Mouse (Mus musculus) forebrain, embryonic 14.5 days (tissue): Measurements from ENCODE around the gene Kcnd3. TPM values are rescaled to one million over a fixed set of nuclear protein-coding genes. Genes with fewer than 3 reads are reported as not detected.
A peak's percentile ranks its signal among the peaks of the same experiment; 100 is the strongest.

ENCODE experiments used
- ATAC-seq: fragments of 200-750 bp; cut with Nextera tagmentation; 2 replicates; pipeline ENCODE4 v1.8.0; 2017; ENCODE audit warnings: mild to moderate bottlenecking, moderate library complexity
- DNase-seq: peaks from one replicate; pipeline ENCODE4 v3.0.0-alpha.2; 2015; ENCODE audit warnings: low spot score
- H3K27ac ChIP-seq: fragments of 300-500 bp; sonication (generic); 2 replicates; pipeline ENCODE4 v1.5.1; 2014; ENCODE audit warnings: low read depth, mild to moderate bottlenecking, control low read depth, low read length, moderate library complexity
- H3K27me3 ChIP-seq: fragments of 300-500 bp; sonication (generic); replicated peaks from 2 replicates; pipeline ENCODE4 v1.6.1; 2014; ENCODE audit warnings: low read length, control low read depth, mixed read lengths; ENCODE audit not compliant: control insufficient read depth, insufficient read depth
- H3K36me3 ChIP-seq: fragments of 300-500 bp; sonication (generic); 2 replicates; pipeline ENCODE4 v1.6.1; 2014; ENCODE audit warnings: low read length, control low read depth; ENCODE audit not compliant: control insufficient read depth, insufficient read depth
- H3K4me1 ChIP-seq: fragments of 300-500 bp; sonication (generic); 2 replicates; pipeline ENCODE4 v1.6.1; 2014; ENCODE audit warnings: antibody characterized with exemption, low read length, control low read depth; ENCODE audit not compliant: control insufficient read depth, insufficient read depth
- H3K4me2 ChIP-seq: fragments of 300-500 bp; sonication (generic); 2 replicates; pipeline ENCODE4 v1.6.1; 2014; ENCODE audit warnings: mild to moderate bottlenecking, control low read depth, low read length
- H3K4me3 ChIP-seq: fragments of 300-500 bp; sonication (generic); 2 replicates; pipeline ENCODE4 v1.5.1; 2014; ENCODE audit warnings: low read depth, low read length, control low read depth
- H3K9ac ChIP-seq: fragments of 300-500 bp; sonication (generic); 2 replicates; pipeline ENCODE4 v1.6.1; 2014; ENCODE audit warnings: mild to moderate bottlenecking, low read length, control low read depth, moderate library complexity
- H3K9me3 ChIP-seq: fragments of 300-500 bp; sonication (generic); replicated peaks from 2 replicates; pipeline ENCODE4 v1.6.1; 2016; ENCODE audit warnings: low read length, control low read depth, mixed read lengths; ENCODE audit not compliant: control insufficient read depth
- WGBS: fragments of 180-500 bp; shearing (Covaris S2); extraction: QIAGEN DNeasy Blood & Tissue Kit; methylation state at CpG from one replicate; pipeline ENCODE4 v1.1.7; 2014; 5-methylcytosine and 5-hydroxymethylcytosine counted together
- polyA plus RNA-seq: library from polyadenylated mRNA; unstranded; fragments of >200 nt; fragmentation: Nextera tagmentation; extraction: Ambion mirVana; gene quantifications from 2 replicates; pipeline ENCODE4 v1.2.1, GENCODE M21; 2014

Gene Kcnd3
- polyA plus RNA-seq, 1 experiment from 2014 or later: 6.3 TPM

DNA sequence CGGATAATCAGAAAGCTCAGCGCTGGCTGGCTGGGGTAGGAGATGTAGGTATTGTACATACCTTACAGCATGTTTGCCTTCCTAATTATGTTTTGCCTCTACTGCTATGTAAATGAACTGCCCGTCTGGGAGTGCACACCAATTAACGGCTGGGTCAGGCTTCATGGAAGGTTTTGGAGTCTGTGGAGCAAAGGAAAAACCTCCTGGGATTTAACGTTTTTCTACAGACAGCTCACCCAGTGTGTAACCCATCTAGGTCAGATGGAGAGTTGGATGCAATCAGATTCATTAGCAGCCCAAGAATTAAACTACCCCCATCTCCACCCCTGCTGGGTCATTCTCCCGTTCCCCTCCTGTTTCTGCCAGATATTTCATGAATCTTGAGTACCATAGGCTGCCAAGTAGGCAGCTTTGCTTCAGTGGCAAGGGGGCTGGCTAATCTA lies 117.2 kb downstream of the Kcnd3 start:
- peaks cover 48% of the 10 kb centered on the region for H3K4me1 ChIP-seq
- no peak overlapping the region; the same call in 1 of the 2 replicates for H3K4me2 ChIP-seq
- H3K36me3 ChIP-seq: no peaks in the 10 kb centered on the region
- WGBS: 7% methylated on average over 6 of the region's 6 CpGs
- H3K27ac ChIP-seq: peak overlapping the region; percentile 70
- peak; percentile 78 for ATAC-seq
- H3K27me3 ChIP-seq: no peaks in the 10 kb centered on the region
- H3K9ac ChIP-seq: no peak overlapping the region
- peak; percentile 76 for DNase-seq
- no peaks in the 10 kb centered on the region for H3K9me3 ChIP-seq
- no peak overlapping the region for H3K4me3 ChIP-seq

DNA sequence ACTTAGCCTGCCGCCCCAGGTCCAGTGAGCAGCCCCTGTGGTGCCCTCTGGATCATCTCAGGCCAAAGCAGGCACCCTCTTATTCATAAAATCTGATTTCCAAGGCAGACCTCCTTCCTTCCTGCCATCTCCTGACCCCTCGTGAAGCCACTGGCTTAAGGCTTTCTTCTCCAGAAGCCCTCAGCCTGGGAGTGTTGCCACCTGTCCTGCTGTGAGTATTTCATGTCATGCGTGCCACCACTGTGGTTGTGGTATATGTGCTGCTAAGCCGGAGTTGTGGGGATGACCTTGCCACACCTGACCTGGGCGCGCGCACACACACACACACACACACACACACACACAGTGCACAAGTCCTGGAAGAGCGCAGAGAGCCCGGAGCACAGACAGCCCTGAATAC lies 117.8 kb downstream of the Kcnd3 start:
- 76% methylated on average over 9 of the region's 9 CpGs for WGBS
- Histone ChIP-seq H3K27ac (peak overlapping the region; percentile 70; the same call in 1 of the 2 replicates), H3K4me1 (peaks cover 48% of the 10 kb centered on the region)

DNA sequence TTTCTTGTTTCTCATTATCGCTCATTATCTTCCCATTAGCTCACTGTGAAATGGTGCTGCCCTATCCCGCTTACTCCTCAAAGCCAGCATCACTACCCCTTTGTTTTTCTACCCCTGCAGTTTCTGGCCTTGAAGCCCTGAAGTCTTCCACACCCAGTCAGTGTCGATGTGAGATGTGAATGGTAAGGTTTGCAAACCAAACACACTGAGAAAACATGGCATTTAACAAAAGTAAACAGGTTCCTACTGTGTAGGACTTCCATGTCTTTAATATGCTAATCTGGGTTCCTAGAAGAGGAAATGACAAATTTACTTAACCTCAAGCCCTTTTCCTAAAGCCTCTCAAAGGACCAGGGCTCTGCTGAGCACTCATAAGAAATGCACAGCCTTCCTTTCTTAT lies 118.7 kb downstream of the Kcnd3 start:
- H3K9me3 ChIP-seq: no peaks in the 10 kb centered on the region
- H3K4me2 ChIP-seq: no peak overlapping the region
- no peak overlapping the region for H3K4me3 ChIP-seq
- H3K9ac ChIP-seq: no peak overlapping the region
- no peaks in the 10 kb centered on the region for H3K27me3 ChIP-seq
- no peak overlapping the region for H3K27ac ChIP-seq
- DNase-seq (no peak), ATAC-seq (no peak)
- H3K36me3 ChIP-seq: no peaks in the 10 kb centered on the region
- H3K4me1 ChIP-seq: peaks cover 48% of the 10 kb centered on the region
- 48% methylated on average over 3 of the region's 3 CpGs for WGBS

More for the DNA sequence above, 117.8 kb downstream of the Kcnd3 start:
- Histone ChIP-seq H3K9ac (no peak overlapping the region), H3K9me3 (no peaks in the 10 kb centered on the region), H3K4me2 (no peak overlapping the region), H3K4me3 (no peak overlapping the region), H3K36me3 (no peaks in the 10 kb centered on the region), H3K27me3 (no peaks in the 10 kb centered on the region)
- no peak for DNase-seq
- ATAC-seq: peak; percentile 10; the same call in 1 of the 2 replicates

DNA sequence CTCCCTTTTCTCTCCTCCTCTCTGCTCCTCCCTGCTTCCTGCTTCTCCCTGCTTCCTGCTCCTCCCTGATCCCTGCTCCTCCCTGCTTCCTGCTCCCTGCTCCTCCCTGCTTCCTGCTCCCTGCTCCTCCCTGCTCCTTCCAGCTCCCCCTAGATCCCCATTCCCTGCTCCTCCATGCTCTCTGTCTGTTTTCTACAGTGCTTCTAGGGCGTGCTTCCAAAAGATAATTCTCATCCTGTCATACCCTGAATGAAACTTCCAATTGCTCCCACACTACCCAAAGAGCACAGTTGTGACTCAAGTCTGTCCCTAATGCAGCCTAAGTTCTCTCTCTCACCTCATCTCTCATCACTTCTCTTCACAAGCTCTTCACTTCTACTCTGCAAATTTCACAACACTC lies 119.8 kb downstream of the Kcnd3 start:
- no peaks in the 10 kb centered on the region for H3K9me3 ChIP-seq
- H3K27me3 ChIP-seq: no peaks in the 10 kb centered on the region
- no peak for DNase-seq
- no peak for ATAC-seq
- no peak overlapping the region for H3K27ac ChIP-seq
- peaks cover 44% of the 10 kb centered on the region for H3K4me1 ChIP-seq
- H3K4me2 ChIP-seq: no peak overlapping the region
- no peaks in the 10 kb centered on the region for H3K36me3 ChIP-seq
- WGBS: 85% methylated on average over 1 of the region's 1 CpGs
- no peak overlapping the region for H3K4me3 ChIP-seq
- no peak overlapping the region for H3K9ac ChIP-seq

DNA sequence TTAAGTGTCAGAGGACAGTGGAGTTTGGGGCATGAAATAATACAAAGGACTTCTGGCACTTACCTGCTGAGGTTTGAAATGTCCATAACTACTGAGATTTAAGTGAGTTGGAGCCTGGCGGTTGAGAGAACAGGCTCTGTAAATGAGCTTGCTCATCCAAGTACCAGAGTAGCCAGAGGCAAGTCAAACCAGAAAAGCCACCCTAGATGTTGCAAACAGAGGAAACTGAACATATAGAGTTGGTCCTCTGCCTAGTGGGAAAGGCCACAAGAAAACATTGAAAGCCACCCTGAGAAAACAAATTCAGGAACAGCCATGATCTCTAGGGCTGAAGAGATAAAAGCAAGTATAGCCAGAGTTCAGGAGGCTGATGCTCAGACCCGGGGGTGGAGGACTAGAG lies 121.0 kb downstream of the Kcnd3 start:
- no peak overlapping the region for H3K4me3 ChIP-seq
- ATAC-seq (no peak), DNase-seq (no peak)
- H3K9ac ChIP-seq: no peak overlapping the region
- H3K4me1 ChIP-seq: peaks cover 32% of the 10 kb centered on the region
- H3K4me2 ChIP-seq: no peak overlapping the region
- H3K27ac ChIP-seq: no peak overlapping the region
- H3K27me3 ChIP-seq: no peaks in the 10 kb centered on the region
- 94% methylated on average over 2 of the region's 2 CpGs for WGBS
- no peaks in the 10 kb centered on the region for H3K9me3 ChIP-seq
- no peaks in the 10 kb centered on the region for H3K36me3 ChIP-seq

DNA sequence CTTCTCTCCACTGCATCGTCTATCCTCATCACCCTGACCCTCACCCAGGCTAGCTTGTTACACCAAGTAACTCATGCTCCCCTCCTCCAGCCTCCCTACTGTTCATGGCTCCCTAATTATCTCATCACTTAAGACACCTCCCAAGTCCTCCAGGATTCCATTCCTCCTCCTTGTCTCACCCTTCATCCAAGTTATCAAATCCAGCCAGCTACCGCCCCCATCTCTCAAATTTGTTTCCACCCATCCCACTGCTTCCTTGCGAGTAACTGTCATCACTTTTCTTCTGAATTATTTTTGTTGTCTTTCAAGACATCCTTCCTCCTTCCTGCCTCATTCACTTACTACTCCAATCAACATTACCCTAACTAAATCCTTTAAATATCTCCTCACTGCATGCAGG lies 126.2 kb downstream of the Kcnd3 start:
- no peak for ATAC-seq
- no peak for DNase-seq
- no peaks in the 10 kb centered on the region for H3K27me3 ChIP-seq
- H3K4me2 ChIP-seq: no peak overlapping the region
- H3K36me3 ChIP-seq: no peaks in the 10 kb centered on the region
- no peak overlapping the region for H3K27ac ChIP-seq
- no peaks in the 10 kb centered on the region for H3K4me1 ChIP-seq
- no peak overlapping the region for H3K9ac ChIP-seq
- WGBS: 78% methylated on average over 3 of the region's 3 CpGs
- H3K4me3 ChIP-seq: no peak overlapping the region
- no peaks in the 10 kb centered on the region for H3K9me3 ChIP-seq

DNA sequence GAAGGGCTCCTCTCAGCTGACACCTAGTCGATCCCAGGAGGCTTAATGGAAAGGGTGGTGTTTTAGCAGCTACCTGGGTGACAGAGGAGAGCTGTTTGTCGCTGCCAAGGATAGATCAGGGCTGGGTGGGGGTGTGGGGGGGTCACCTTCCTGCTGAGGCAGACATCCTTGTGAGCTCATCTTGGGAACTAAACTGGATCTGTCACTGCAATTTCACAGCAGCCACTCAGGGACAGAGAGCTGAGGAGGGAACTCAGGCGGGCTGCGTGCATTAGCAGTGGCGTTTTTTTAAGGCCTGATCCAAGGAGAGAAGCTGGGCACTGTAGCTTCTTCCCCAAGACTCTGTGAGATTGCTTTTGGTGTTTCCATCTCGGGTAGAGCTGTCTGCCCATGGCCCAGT lies 129.0 kb downstream of the Kcnd3 start:
- Histone ChIP-seq H3K27me3 (no peaks in the 10 kb centered on the region), H3K36me3 (no peaks in the 10 kb centered on the region), H3K27ac (no peak overlapping the region), H3K9ac (no peak overlapping the region), H3K9me3 (no peaks in the 10 kb centered on the region), H3K4me1 (peaks cover 5% of the 10 kb centered on the region), H3K4me3 (no peak overlapping the region), H3K4me2 (no peak overlapping the region)
- ATAC-seq: no peak
- 78% methylated on average over 6 of the region's 6 CpGs for WGBS
- no peak for DNase-seq

DNA sequence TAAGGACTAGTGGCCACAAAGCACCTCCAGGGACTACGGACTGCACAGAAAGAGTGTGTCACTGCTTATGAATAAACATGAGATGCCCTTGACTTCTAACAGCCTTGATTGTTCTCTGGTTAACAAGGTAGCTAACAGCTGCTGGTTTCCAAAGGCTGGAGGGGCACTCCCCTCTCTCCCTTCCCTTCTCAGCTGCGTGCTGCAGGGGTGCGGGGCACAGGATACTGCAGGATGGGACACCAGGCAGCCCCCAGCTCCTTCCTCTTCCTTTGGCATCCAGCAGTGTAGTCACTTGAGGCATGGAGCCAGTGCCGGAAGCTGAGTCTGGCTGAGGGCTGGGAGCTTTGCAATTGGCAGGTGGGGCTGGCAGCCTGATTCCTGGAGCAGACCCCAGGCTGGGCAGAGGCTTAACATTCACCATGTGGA lies 133.6 kb downstream of the Kcnd3 start:
- Histone ChIP-seq H3K27ac (no peak overlapping the region), H3K9ac (no peak overlapping the region), H3K9me3 (no peaks in the 10 kb centered on the region), H3K4me1 (peaks cover 20% of the 10 kb centered on the region), H3K27me3 (no peaks in the 10 kb centered on the region), H3K4me2 (no peak overlapping the region), H3K4me3 (no peak overlapping the region), H3K36me3 (no peaks in the 10 kb centered on the region)
- ATAC-seq (peak; percentile 63), DNase-seq (peak; percentile 66)
- WGBS: 8% methylated on average over 4 of the region's 4 CpGs

DNA sequence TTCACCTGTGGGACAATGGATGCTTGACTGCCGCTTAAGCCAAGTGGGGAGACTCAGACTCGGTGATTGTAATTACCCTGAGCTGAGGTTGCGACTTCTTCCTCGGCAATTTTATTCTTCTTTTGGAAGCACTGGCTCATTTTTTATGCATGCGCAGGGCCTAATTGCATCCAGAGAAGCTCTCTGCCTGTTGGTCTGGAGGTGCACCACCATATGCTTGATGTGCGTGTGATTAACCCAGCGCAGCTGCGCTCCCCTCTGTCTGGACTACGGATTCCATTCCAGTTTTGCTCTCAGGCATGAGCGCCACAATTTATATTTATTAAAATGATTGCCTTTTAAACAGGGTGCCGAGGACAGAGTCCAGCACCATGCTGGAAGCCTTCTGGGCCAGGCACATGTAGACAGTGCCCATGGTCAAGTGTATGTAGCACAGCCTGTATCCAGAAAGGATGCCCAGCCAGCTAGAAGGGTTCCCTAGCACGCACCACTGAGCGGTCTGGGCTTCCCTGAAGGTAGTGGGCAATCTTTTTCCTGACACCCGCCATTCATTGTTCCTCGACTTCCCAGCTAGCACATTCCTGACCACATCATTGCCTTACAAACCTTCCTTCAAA lies 138.0 kb downstream of the Kcnd3 start:
- H3K27me3 ChIP-seq: no peaks in the 10 kb centered on the region
- no peaks in the 10 kb centered on the region for H3K36me3 ChIP-seq
- no peak overlapping the region for H3K4me2 ChIP-seq
- H3K4me1 ChIP-seq: peaks cover 23% of the 10 kb centered on the region
- peak; percentile 84 for DNase-seq
- peak; percentile 86 for ATAC-seq
- H3K27ac ChIP-seq: peak overlapping the region; percentile 74; the same call in 1 of the 2 replicates
- WGBS: 41% methylated on average over 15 of the region's 15 CpGs
- no peak overlapping the region for H3K9ac ChIP-seq
- H3K4me3 ChIP-seq: no peak overlapping the region
- no peaks in the 10 kb centered on the region for H3K9me3 ChIP-seq
